Mouse (Mus musculus) lung, postnatal 0 days (tissue): ENCODE data around the gene Klf12. TPM values are rescaled to one million over a fixed set of nuclear protein-coding genes. Genes with fewer than 3 reads are reported as not detected.

Source experiments
- ATAC-seq: fragments of 200-750 bp; cut with Nextera tagmentation; 2 replicates; pipeline ENCODE4 v1.8.0; 2017; ENCODE audit warnings: moderate library complexity
- DNase-seq: peaks from one replicate; pipeline ENCODE4 v3.0.0-alpha.2; 2016; ENCODE audit warnings: low spot score
- H3K27ac ChIP-seq: fragments of 300-500 bp; sonication (generic); 2 replicates; pipeline ENCODE4 v1.5.1; 2014; ENCODE audit warnings: antibody characterized with exemption, mild to moderate bottlenecking, low read length, mixed read lengths
- H3K27me3 ChIP-seq: fragments of 300-500 bp; sonication (generic); replicated peaks from 2 replicates; pipeline ENCODE4 v1.6.1; 2014; ENCODE audit warnings: low read length, mixed read lengths; ENCODE audit not compliant: insufficient read depth
- H3K36me3 ChIP-seq: fragments of 300-500 bp; sonication (generic); 2 replicates; pipeline ENCODE4 v1.6.1; 2014; ENCODE audit warnings: low read length, mixed read lengths; ENCODE audit not compliant: insufficient read depth
- H3K4me1 ChIP-seq: fragments of 300-500 bp; sonication (generic); 2 replicates; pipeline ENCODE4 v1.6.1; 2014; ENCODE audit warnings: antibody characterized with exemption, low read depth, low read length, mixed read lengths; ENCODE audit not compliant: insufficient read depth
- H3K4me2 ChIP-seq: fragments of 300-500 bp; sonication (generic); replicated peaks from 2 replicates; pipeline ENCODE4 v1.6.1; 2014; ENCODE audit warnings: low read depth, mild to moderate bottlenecking, low read length, moderate library complexity, mixed read lengths
- H3K4me3 ChIP-seq: fragments of 300-500 bp; sonication (generic); 2 replicates; pipeline ENCODE4 v1.5.1; 2014; ENCODE audit warnings: low read depth, low read length
- H3K9ac ChIP-seq: fragments of 300-500 bp; sonication (generic); replicated peaks from 2 replicates; pipeline ENCODE4 v1.6.1; 2014; ENCODE audit warnings: low read depth, mild to moderate bottlenecking
- H3K9me3 ChIP-seq: fragments of 300-500 bp; sonication (generic); 2 replicates; pipeline ENCODE4 v1.6.1; 2016; ENCODE audit warnings: low read length, mixed read lengths
- CTCF ChIP-seq: IDR thresholded peaks from 2 replicates; pipeline ENCODE4 v1.5.1; 2016; ENCODE audit warnings: antibody characterized with exemption, mild to moderate bottlenecking
- EP300 ChIP-seq: IDR thresholded peaks from 2 replicates; pipeline ENCODE4 v1.6.1; 2016; ENCODE audit warnings: antibody characterized with exemption, mild to moderate bottlenecking, control low read depth
- WGBS: fragments of 180-500 bp; shearing (Covaris S2); extraction: QIAGEN DNeasy Blood & Tissue Kit; methylation state at CpG from one replicate; pipeline ENCODE4 v1.1.7; 2014; 5-methylcytosine and 5-hydroxymethylcytosine counted together
- polyA plus RNA-seq: library from polyadenylated mRNA; unstranded; fragments of >200 nt; fragmentation: Nextera tagmentation; extraction: Ambion mirVana; gene quantifications from 2 replicates; pipeline ENCODE4 v1.2.1, GENCODE M21; 2015

Klf12 gene
- polyA plus RNA-seq, 1 experiment from 2014 or later, result 5.2 TPM

DNA sequence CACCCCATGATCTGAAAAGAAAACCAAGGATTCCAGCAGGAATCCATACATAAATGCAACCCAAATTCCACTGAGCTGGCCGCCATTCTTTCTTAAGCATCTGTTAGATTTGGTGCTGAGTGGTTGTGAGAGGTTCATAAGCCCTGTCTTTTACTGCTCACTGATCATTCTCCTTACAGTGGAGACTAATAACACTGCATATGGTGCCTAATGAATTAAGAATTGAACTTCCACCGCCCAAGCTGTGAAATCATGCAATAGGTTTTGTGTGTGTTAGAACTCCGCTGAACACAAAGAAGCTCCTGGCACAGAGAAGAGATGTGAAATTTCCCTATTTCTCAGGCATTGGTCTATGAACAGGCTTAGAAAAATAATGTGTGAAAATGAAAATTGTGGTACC lies 77.4 kb downstream of the Klf12 start:
- DNase-seq (no peak), ATAC-seq (no peak)
- no peak overlapping the region for H3K27ac ChIP-seq
- H3K36me3 ChIP-seq, result no peaks in the 10 kb centered on the region
- no peak overlapping the region for H3K4me3 ChIP-seq
- H3K4me1 ChIP-seq, result no peaks in the 10 kb centered on the region
- no peaks in the 10 kb centered on the region for H3K9me3 ChIP-seq
- H3K9ac ChIP-seq, result no peak overlapping the region
- H3K4me2 ChIP-seq, result no peak overlapping the region
- 96% methylated on average over 3 of the region's 3 CpGs for WGBS
- H3K27me3 ChIP-seq, result no peaks in the 10 kb centered on the region
- no peak for TF ChIP-seq EP300
- TF ChIP-seq CTCF, result no peak

DNA sequence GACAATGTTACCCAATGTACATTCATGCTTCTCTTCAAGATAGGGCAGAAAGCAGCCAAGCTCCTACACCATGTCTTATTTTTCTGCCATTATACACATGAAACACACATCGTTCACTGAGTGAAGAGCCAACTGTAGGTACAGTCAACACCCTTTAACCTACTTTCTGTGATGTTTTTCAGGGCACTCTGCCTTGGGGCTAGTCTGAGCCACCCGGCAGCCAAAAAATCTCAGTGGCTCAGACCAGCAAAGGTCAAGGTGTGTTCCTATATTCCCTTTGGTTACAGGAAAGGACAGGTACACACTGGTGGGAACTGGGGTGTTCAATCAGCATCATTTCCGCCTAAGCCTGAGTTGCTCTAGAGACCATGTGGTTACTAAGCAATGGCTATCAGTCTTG lies 78.3 kb downstream of the Klf12 start:
- ATAC-seq (no peak), DNase-seq (no peak)
- Histone ChIP-seq H3K9ac (no peak overlapping the region), H3K36me3 (no peaks in the 10 kb centered on the region), H3K27ac (no peak overlapping the region), H3K4me2 (no peak overlapping the region), H3K27me3 (no peaks in the 10 kb centered on the region), H3K4me3 (no peak overlapping the region), H3K4me1 (no peaks in the 10 kb centered on the region), H3K9me3 (no peaks in the 10 kb centered on the region)
- TF ChIP-seq EP300 (no peak), CTCF (no peak)
- 95% methylated on average over 3 of the region's 3 CpGs for WGBS

DNA sequence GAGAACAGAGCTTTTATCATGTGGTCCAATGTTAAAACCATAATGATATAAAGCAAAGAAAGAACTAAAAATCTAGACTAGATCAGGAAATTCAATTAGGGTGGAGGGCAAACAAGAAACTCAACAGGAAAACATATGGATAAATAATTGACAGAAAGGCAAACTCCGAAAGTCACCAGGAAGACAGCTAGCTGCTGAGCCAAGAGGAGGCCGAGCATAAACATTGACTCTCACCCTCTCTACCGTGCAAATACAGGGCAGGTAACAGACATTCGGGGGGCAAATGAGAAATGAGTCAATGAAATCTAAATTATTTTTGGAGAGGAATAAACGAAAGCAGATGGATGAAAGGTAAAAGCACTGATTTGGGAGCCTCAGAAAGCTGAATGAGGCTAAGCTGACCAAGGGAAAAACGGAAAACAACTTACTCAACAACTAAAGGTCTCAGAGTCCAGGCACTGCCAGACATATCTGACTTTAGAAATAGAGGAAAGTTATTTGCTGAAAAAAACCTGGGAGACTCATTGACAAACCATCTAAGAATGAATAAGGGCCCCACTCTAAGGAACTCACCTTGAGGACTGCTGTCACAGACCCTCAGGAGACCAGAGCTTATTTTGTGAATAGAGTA lies 84.3 kb downstream of the Klf12 start:
- Histone ChIP-seq H3K36me3 (no peaks in the 10 kb centered on the region), H3K9me3 (no peaks in the 10 kb centered on the region), H3K4me3 (no peak overlapping the region), H3K27me3 (no peaks in the 10 kb centered on the region), H3K4me1 (no peaks in the 10 kb centered on the region), H3K27ac (no peak overlapping the region), H3K4me2 (no peak overlapping the region), H3K9ac (no peak overlapping the region)
- DNase-seq (no peak), ATAC-seq (no peak)
- TF ChIP-seq CTCF (no peak), EP300 (no peak)
- 56% methylated on average over 6 of the region's 6 CpGs for WGBS

- H3K4me2 ChIP-seq, result no peak overlapping the region
- 96% methylated on average over 4 of the region's 4 CpGs for WGBS
- H3K4me3 ChIP-seq, result no peak overlapping the region
- no peaks in the 10 kb centered on the region for H3K27me3 ChIP-seq
- no peak overlapping the region for H3K27ac ChIP-seq
- TF ChIP-seq EP300 (no peak), CTCF (no peak)
- DNase-seq (no peak), ATAC-seq (no peak)
- H3K9ac ChIP-seq, result no peak overlapping the region
- no peaks in the 10 kb centered on the region for H3K36me3 ChIP-seq
- H3K4me1 ChIP-seq, result no peaks in the 10 kb centered on the region
- H3K9me3 ChIP-seq, result no peaks in the 10 kb centered on the region
Observed at GRCm38 (mm10) chr14:100198636-100199035, 85.8 kb downstream of the Klf12 start.

DNA sequence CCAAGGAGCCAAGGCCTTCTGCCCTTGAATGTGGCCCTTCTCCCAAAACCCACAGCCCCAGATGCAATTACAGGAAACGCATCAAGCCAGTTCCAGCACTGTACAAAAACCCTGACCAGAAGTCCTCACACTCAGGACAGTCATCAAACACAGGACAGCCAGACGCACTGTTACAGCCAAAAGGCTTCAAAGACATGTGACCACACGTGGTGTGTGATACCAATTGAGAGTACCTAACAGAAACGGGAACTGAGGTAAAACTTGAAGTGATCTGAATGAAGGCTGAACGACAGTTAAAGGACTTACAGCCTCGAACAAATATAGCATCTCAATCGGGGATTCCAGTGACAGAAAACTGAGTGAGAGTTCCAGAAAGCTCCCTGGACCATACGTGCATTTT lies 87.3 kb downstream of the Klf12 start:
- ATAC-seq (no peak), DNase-seq (no peak)
- H3K4me1 ChIP-seq, result no peaks in the 10 kb centered on the region
- TF ChIP-seq EP300 (no peak), CTCF (no peak)
- no peaks in the 10 kb centered on the region for H3K36me3 ChIP-seq
- H3K9ac ChIP-seq, result no peak overlapping the region
- no peaks in the 10 kb centered on the region for H3K9me3 ChIP-seq
- no peak overlapping the region for H3K27ac ChIP-seq
- H3K27me3 ChIP-seq, result no peaks in the 10 kb centered on the region
- H3K4me2 ChIP-seq, result no peak overlapping the region
- no peak overlapping the region for H3K4me3 ChIP-seq
- WGBS, result 90% methylated on average over 8 of the region's 8 CpGs

GRCm38 (mm10) chr14:100189490-100190197 lies 94.8 kb downstream of the Klf12 start:
- no peak for DNase-seq
- Histone ChIP-seq H3K4me3 (no peak overlapping the region), H3K27ac (no peak overlapping the region), H3K9ac (no peak overlapping the region), H3K4me1 (no peaks in the 10 kb centered on the region), H3K4me2 (no peak overlapping the region), H3K36me3 (no peaks in the 10 kb centered on the region), H3K9me3 (no peaks in the 10 kb centered on the region), H3K27me3 (no peaks in the 10 kb centered on the region)
- ATAC-seq, result no peak
- TF ChIP-seq CTCF (no peak), EP300 (no peak)
- WGBS, result 68% methylated on average over 11 of the region's 11 CpGs
